Mouse (Mus musculus): ENCODE data around the gene Zbtb39. TPM values are rescaled to one million over a fixed set of nuclear protein-coding genes. Genes with fewer than 3 reads are reported as not detected.

Zbtb39 gene
- polyA plus RNA-seq, 1 experiment from 2014 or later, result 3.9 TPM

DNA sequence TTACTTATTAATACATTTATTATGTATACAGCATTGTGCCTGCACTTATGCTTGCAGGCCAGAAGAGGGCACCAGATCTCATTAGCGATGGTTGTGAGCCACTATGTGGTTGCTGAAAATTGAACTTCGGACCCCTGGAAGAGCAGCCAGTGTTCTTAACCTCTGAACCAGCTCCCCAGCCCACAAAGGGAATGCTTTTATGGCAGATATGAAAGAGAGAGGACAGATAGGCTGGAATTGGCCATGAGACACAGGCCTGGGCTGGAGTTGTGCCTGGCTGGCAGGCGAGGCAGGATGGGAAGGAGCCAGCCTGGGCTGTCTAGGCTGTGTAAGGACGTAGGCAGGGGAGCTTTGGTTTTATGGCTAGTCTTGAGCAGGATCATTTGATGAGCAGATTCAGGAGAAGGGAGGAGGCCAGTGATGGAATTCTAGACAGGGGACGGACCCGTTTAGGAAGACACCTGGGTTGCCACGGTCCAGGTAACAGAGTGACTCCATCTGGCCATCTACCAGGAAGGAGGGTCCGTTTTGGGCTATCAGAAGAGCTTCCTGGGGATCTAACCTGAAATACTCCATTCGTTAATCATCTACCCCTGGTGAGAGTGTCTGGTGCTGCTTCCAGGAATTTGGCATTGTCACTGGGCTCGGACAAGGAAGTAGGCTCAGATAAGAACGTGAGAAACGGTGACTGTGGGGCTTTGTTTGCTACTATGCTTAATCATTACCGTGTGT lies 1.0 kb upstream of the Zbtb39 start:
- Histone ChIP-seq H3K4me2 (replicated peaks) (peak overlapping the region; percentile 83), H3K27ac (peak overlapping the region; percentile 28; the same call in 1 of the 2 replicates), H3K4me3 (no peak overlapping the region), H3K4me1 (peaks cover 15% of the 10 kb centered on the region), H3K9ac (no peak overlapping the region), H3K27me3 (no peaks in the 10 kb centered on the region), H3K9me3 (no peaks in the 10 kb centered on the region), H3K36me3 (peaks cover 23% of the 10 kb centered on the region)
- ATAC-seq (ENCODE audit: low FRiP score, low read depth), result no peak
- WGBS, result 46% methylated on average over 13 of the region's 13 CpGs

GRCm38 (mm10) chr10:127739661-127740161 lies 373 bp downstream of the Zbtb39 start:
- peak; percentile 53 for ATAC-seq (ENCODE audit: low FRiP score, low read depth)
- WGBS, result under 1% methylated on average over 55 of the region's 55 CpGs
- no peaks in the 10 kb centered on the region for H3K27me3 ChIP-seq
- H3K4me1 ChIP-seq, result peaks cover 15% of the 10 kb centered on the region
- peak overlapping the region; percentile 83 for H3K4me2 ChIP-seq (replicated peaks)
- H3K9me3 ChIP-seq, result no peaks in the 10 kb centered on the region
- peaks cover 37% of the 10 kb centered on the region for H3K36me3 ChIP-seq
- H3K27ac ChIP-seq, result peak overlapping the region; percentile 83
- H3K4me3 ChIP-seq, result peak overlapping the region; percentile 98
- peak overlapping the region; percentile 99 for H3K9ac ChIP-seq

GRCm38 (mm10) chr10:127744661-127745060 lies 5.3 kb downstream of the Zbtb39 start:
- no peaks in the 10 kb centered on the region for H3K27me3 ChIP-seq
- H3K9ac ChIP-seq, result no peak overlapping the region
- 57% methylated on average over 5 of the region's 5 CpGs for WGBS
- no peak overlapping the region for H3K4me2 ChIP-seq (replicated peaks)
- no peak overlapping the region for H3K4me3 ChIP-seq
- 0 out of 2 replicates have a peak, but pooled peaks have one; percentile 12 for ATAC-seq (ENCODE audit: low FRiP score, low read depth)
- no peaks in the 10 kb centered on the region for H3K9me3 ChIP-seq
- H3K27ac ChIP-seq, result no peak overlapping the region
- peaks cover 24% of the 10 kb centered on the region for H3K4me1 ChIP-seq
- H3K36me3 ChIP-seq, result peaks cover 73% of the 10 kb centered on the region

- no peak overlapping the region for H3K9ac ChIP-seq
- WGBS, result 72% methylated on average over 5 of the region's 5 CpGs
- no peaks in the 10 kb centered on the region for H3K9me3 ChIP-seq
- peaks cover 77% of the 10 kb centered on the region for H3K36me3 ChIP-seq
- H3K4me1 ChIP-seq, result peaks cover 15% of the 10 kb centered on the region
- H3K27me3 ChIP-seq, result no peaks in the 10 kb centered on the region
- no peak for ATAC-seq (ENCODE audit: low FRiP score, low read depth)
- no peak overlapping the region for H3K4me3 ChIP-seq
- no peak overlapping the region for H3K27ac ChIP-seq
- H3K4me2 ChIP-seq (replicated peaks), result no peak overlapping the region
Measured at GRCm38 (mm10) chr10:127745886-127746285, 6.5 kb downstream of the Zbtb39 start.

DNA sequence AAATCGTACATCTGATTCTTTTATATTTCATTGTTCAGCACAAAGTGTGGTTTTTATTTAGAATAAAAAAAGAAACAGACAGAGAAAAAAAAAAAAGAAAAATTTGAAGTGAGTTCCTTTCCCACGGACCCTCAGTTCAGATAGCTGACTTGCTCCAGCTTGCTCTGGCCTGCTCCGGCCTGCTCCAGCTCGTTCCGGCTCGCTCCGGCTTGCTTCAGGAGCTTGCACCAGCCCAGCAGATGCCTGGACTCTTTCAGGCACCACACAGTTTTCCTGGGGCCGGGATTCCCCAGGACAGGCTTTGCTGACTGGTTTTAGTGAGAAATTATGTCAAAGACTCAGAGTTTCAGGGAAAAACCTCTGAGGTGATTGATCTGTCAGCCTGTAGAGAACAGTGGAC lies 7.9 kb downstream of the Zbtb39 start:
- Histone ChIP-seq H3K36me3 (peaks cover 65% of the 10 kb centered on the region), H3K9ac (no peak overlapping the region), H3K4me2 (replicated peaks) (no peak overlapping the region), H3K4me1 (peaks cover 13% of the 10 kb centered on the region), H3K27ac (no peak overlapping the region), H3K27me3 (no peaks in the 10 kb centered on the region), H3K9me3 (no peaks in the 10 kb centered on the region), H3K4me3 (no peak overlapping the region)
- ATAC-seq (ENCODE audit: low FRiP score, low read depth), result no peak
- 84% methylated on average over 8 of the region's 8 CpGs for WGBS

DNA sequence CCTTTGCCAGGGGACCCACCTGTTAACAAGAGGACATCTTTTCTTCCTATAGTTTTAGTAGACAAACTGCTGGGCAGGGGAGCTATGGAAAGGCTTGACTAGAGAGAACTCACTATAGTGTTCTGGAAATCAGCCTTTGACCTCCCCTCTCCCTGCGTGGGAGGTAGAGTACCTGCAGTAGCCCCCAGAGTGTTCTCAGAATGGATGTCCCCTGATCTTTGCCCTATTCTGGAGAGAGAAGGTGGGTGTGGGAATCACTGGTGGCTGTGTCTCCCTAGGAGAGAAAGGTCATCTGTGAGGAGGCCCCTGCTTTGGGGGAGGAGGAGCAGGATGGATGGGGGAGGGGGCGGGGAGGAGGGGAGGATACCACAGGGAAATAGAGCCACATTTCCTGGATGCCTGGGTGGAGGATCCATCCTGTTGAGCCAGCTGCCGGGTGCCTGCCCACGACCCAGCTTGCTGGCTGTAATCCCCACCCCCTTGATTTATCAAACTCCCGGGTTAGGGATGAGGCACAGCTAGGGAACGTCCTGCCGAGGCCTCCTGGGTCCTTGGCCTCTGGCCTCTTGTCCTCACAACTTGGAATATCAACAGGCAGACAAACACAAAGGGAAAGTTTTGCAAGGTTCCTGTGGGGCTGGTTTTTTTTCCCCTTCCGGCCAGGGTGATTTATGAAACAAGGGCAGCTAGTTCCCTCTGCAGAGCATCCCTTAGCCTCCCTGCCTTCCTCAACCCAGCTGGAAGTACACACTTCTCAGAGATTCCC lies 9.7 kb downstream of the Zbtb39 start:
- Histone ChIP-seq H3K27me3 (no peaks in the 10 kb centered on the region), H3K36me3 (peaks cover 47% of the 10 kb centered on the region), H3K27ac (no peak overlapping the region; the same call in 1 of the 2 replicates), H3K4me1 (peaks cover 13% of the 10 kb centered on the region), H3K9me3 (no peaks in the 10 kb centered on the region), H3K4me3 (no peak overlapping the region), H3K4me2 (replicated peaks) (peak overlapping the region; percentile 46; the same call in 1 of the 2 replicates), H3K9ac (no peak overlapping the region)
- no peak for ATAC-seq (ENCODE audit: low FRiP score, low read depth)
- 6% methylated on average over 8 of the region's 8 CpGs for WGBS

GRCm38 (mm10) chr10:127750136-127750777 lies 10.9 kb downstream of the Zbtb39 start:
- Histone ChIP-seq H3K4me1 (peaks cover 16% of the 10 kb centered on the region), H3K4me3 (peak overlapping the region; percentile 23), H3K4me2 (replicated peaks) (peak overlapping the region; percentile 46), H3K9me3 (no peaks in the 10 kb centered on the region), H3K27ac (no peak overlapping the region), H3K9ac (peak overlapping the region; percentile 39; the same call in 1 of the 2 replicates), H3K36me3 (peaks cover 35% of the 10 kb centered on the region), H3K27me3 (no peaks in the 10 kb centered on the region)
- 54% methylated on average over 24 of the region's 24 CpGs for whole genome bisulfite sequencing
- ATAC-seq (ENCODE audit: low FRiP score, low read depth), result no peak

- no peak for ATAC-seq (ENCODE audit: low FRiP score, low read depth)
- no peak within 1 kb of the TSS for H3K27ac ChIP-seq
- 61% methylated on average over 8 of the region's 8 CpGs for WGBS
- no peak within 1 kb of the TSS for H3K9ac ChIP-seq
- H3K4me3 ChIP-seq, result no peak within 1 kb of the TSS
- H3K4me1 ChIP-seq, result peaks cover 16% of the 10 kb centered on the region
- H3K4me2 ChIP-seq (replicated peaks), result no peak within 1 kb of the TSS
- H3K9me3 ChIP-seq, result no peaks in the 10 kb centered on the region
- peaks cover 23% of the 10 kb centered on the region for H3K36me3 ChIP-seq
- H3K27me3 ChIP-seq, result no peaks in the 10 kb centered on the region
Measured at GRCm38 (mm10) chr10:127751548-127751947, 12.2 kb downstream of the Zbtb39 start, which contains the start of gene Gpr182. Gene Gpr182, minus strand, starts transcription at chr10:127751732.

GRCm38 (mm10) chr10:127754566-127755166 lies 15.3 kb downstream of the Zbtb39 start:
- no peak for ATAC-seq (ENCODE audit: low FRiP score, low read depth)
- no peaks in the 10 kb centered on the region for H3K9me3 ChIP-seq
- H3K27ac ChIP-seq, result no peak overlapping the region
- H3K36me3 ChIP-seq, result peaks cover 4% of the 10 kb centered on the region; the same call in 1 of the 2 replicates
- no peaks in the 10 kb centered on the region for H3K27me3 ChIP-seq
- peaks cover 3% of the 10 kb centered on the region; the same call in 1 of the 2 replicates for H3K4me1 ChIP-seq
- H3K4me3 ChIP-seq, result no peak overlapping the region
- H3K4me2 ChIP-seq (replicated peaks), result no peak overlapping the region
- H3K9ac ChIP-seq, result no peak overlapping the region
- WGBS, result 74% methylated on average over 6 of the region's 6 CpGs

DNA sequence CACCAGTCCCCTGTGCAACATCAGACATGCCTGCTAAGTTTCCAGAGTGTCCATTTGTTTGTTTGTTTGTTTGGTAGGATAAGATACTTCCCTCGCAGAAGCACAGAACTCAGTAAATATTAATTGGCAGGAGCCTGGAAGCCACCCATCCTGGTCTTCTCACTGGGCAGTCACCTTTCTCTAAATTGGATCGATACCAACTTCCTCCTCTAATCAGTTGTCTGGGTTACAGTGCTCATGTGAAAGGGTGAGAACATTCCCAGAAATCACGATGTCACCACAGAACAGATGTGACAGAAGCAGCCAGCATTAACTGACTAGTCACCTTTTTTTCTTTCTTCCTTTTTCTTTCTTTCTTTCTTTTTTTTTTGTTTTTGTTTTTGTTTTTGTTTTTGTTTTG lies 15.9 kb downstream of the Zbtb39 start:
- 70% methylated on average over 3 of the region's 3 CpGs for WGBS
- no peak overlapping the region for H3K4me3 ChIP-seq
- ATAC-seq (ENCODE audit: low FRiP score, low read depth), result no peak
- peaks cover 3% of the 10 kb centered on the region; the same call in 1 of the 2 replicates for H3K4me1 ChIP-seq
- no peaks in the 10 kb centered on the region for H3K9me3 ChIP-seq
- no peak overlapping the region for H3K4me2 ChIP-seq (replicated peaks)
- H3K27me3 ChIP-seq, result no peaks in the 10 kb centered on the region
- no peak overlapping the region for H3K9ac ChIP-seq
- H3K36me3 ChIP-seq, result peaks cover 2% of the 10 kb centered on the region; the same call in 1 of the 2 replicates
- H3K27ac ChIP-seq, result no peak overlapping the region

DNA sequence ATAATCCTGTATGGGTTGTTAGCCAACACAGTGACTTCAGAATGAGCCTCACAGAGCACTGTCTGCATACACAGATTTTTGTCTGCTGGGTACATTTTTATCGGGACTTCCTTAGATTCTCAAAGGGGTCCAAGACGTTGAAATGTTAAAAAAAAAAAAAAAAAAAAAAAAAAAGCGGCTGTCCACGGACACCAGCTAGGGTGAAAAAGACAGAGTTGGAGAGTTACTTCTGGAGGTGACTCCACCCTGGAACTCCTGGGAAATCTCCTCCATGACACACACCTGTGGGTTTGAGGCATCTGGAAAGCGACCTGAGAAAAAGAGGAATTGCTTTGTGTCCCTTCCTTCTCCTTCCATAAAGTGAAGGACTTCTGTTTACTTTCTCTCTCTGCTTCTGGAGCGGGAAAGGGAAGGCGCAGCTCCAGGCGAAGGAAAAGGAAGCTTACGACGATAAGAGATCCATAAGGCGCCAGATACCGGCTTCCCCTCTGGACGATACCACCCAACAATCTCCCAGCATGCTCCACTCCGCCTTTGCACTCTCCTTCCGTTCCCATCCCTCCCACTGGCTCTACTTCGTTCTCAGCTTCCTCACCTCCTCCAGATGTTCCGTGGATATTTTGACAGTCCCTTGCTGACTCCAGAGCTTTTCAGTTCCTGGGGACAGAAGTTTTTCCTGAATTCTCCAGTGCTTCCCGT lies 16.6 kb downstream of the Zbtb39 start:
- Histone ChIP-seq H3K27me3 (no peaks in the 10 kb centered on the region), H3K4me1 (peaks cover 3% of the 10 kb centered on the region; the same call in 1 of the 2 replicates), H3K4me2 (replicated peaks) (peak overlapping the region; percentile 52), H3K36me3 (no peaks in the 10 kb centered on the region), H3K9ac (no peak overlapping the region), H3K4me3 (peak overlapping the region; percentile 10), H3K27ac (no peak overlapping the region), H3K9me3 (no peaks in the 10 kb centered on the region)
- ATAC-seq (ENCODE audit: low FRiP score, low read depth), result no peak
- WGBS, result 41% methylated on average over 18 of the region's 18 CpGs

Measured in limb, embryonic 13.5 days (tissue).